Mouse (Mus musculus): ENCODE results near the gene Rbfox3.

DNA sequence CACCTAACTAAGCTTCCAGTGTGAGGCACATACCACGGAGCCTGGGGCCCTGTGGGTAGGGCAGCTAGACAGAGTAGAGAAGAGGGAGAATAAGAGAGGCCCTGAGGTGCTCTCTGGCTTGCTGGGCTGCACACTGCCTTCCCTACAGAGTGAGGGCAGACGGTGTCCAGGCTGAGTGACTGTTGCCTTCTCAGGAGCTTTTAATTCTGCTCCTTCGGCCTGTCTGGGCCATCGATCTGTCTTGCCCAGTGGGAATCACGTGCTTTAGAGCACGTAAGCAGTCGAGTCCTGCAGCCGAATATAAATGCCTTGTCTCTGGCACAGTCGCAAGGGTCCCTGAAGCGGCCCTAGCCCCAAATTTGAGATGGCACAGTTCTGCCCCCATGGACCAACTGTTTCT, 641 bp downstream of the Rbfox3 start:
- TF ChIP-seq USF2 (conservative IDR thresholded peaks at IDR 0.05; ENCODE audit: low read depth, low read length) (no peak), NELFE (IDR thresholded peaks at IDR 0.05; ENCODE audit: low read depth, low read length) (no peak), MEF2A (IDR thresholded peaks at IDR 0.05; ENCODE audit: borderline replicate concordance, low read depth, low read length) (no peak), CTCF (conservative IDR thresholded peaks at IDR 0.05 in 1 of 2, IDR thresholded peaks at IDR 0.05 in 1 of 2; ENCODE audit: low read depth in 2 of 2, low read length in 2 of 2) (no peak), ZC3H11A (IDR thresholded peaks at IDR 0.05; ENCODE audit: low read depth, low read length) (no peak), JUND (conservative IDR thresholded peaks at IDR 0.05; ENCODE audit: low read depth, low read length) (no peak), USF1 (IDR thresholded peaks at IDR 0.05; ENCODE audit: low read depth, low read length) (no peak), POLR2A (IDR thresholded peaks at IDR 0.05; ENCODE audit: low read depth, low read length) (no peak), POLR2AphosphoS2 (IDR thresholded peaks at IDR 0.05; ENCODE audit: low read depth, low read length) (no peak), MAX (IDR thresholded peaks at IDR 0.05; ENCODE audit: low read length) (no peak), TCF12 (IDR thresholded peaks at IDR 0.05; ENCODE audit: low read depth, low read length) (no peak), KAT2A (IDR thresholded peaks at IDR 0.05; ENCODE audit: insufficient replicate concordance, low read length) (no peak)

All from CH12.LX (cell line).